Mouse (Mus musculus): ENCODE results near the gene Hip1.
A peak's percentile ranks its signal among the peaks of the same experiment; 100 is the strongest.

Gene Hip1

DNA sequence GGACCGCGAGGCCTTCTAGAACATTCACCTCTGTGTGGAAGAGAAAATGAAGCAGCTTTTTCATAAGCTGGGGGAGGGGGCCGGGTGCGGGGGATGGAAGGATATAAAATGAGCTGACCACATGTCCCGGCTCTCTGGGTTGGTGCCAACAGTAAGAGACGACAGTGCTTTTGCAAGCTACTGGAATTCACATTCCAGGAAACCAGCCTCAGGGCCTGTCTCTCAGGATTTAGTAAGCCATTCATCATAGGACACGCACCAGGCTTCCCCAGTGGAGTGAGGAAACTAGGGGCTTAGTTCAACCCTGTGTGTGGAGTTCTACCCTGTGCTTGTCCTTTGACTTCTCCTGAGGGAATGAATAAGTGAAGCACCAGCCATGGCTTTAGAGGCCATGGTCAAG, 102.5 kb downstream of the Hip1 start:
- no peak for DNase-seq (ENCODE audit: low read depth, low spot score)

DNA sequence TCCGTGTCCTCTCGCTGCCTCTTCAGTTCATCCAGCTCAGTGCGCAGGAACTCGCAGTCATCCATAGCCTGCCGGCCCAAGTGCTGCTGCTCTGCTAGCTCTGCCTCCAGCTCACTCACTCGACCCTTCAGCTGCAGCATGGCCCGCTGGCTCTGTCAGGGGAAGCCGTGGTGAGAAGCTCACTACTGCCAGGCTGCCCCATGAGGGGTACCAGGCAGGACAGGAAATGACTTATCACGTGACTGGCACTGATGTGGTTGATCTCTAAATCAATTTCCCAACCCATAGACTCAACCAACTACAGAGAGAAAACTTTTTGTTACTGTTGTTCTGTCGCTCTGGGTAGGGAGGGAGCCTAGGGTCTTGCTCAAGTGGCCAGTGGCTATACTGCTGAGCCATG, 109.9 kb downstream of the Hip1 start:
- no peak for DNase-seq (ENCODE audit: low read depth, low spot score)

DNA sequence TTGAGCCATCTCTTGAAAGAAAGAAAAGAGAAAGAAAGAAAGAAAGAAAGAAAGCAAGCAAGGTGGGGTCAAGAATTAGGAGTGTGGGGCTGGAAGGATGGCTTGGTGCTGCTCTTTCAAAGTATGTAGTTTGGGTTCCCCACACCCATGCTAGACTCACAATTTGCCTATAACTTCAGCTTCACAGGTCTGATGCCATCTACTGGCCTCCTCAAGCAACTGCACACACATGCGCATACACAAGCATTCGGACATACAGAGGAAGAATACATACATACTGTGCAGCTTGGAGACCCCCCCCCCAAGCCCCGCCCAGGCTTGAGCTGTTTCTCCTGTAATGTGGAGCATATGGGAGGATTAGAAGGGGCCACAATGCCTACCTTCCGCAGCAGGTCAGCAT, 111.1 kb downstream of the Hip1 start:
- no peak for DNase-seq (ENCODE audit: low read depth, low spot score)

DNA sequence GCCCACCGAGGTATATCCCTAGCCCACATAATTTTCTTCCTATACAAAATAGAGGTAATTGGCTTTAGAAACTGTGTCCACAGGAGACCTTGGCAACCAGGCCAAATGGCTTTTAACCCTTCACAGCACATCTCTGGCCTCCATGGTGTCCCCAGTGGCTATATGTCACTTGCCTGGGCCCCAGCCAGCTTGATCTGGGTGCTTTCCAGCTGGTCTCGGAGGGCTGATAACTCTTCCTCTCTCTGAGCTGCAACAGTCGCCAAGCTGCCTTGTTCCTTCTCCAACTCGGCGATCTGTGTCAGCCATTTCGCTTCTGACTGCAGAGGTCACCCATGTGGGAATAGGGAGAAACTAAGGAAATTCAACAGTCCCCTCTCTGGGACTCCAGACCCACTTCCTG, 113.8 kb downstream of the Hip1 start:
- no peak for DNase-seq (ENCODE audit: low read depth, low spot score)

DNA sequence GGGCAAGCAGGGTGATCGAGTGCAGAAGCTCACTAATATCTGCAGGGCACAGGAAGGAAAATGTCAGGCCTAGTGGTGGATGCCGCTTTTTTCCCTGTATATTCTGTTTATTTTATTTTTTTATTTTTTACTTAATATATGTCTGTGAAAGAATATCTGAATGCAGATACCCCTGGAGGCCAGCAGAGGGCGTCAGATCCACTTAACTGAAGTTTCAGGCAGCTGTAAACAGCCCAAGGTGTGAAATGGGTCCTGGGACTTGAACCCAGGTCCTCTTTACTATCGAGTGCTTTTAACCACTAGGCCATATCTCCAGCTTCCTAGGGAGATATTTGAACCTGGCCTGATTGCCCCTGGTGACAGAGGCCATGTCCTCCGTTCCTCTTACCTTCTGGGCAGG, 116.1 kb downstream of the Hip1 start:
- no peak for DNase-seq (ENCODE audit: low read depth, low spot score)

DNA sequence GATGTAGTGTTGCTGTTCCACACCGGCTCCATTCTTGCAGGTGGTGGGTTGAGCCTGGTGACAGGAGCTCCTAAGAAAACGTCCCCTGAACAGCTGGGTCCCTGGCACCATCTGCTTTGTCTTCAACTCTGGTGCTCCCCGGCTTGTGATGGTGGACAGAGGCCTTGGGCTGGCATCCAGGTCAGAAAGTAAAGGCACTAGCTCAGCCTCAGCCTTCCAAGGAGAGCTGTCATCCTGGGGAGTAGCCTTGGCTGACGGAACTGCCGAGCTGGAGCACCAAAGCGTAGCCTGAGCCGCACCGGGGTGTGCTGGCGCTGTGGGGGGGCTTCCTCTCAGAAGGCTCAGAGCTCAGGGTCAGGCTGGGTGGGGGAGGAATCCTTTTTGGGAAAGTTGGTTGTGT, 134.7 kb downstream of the Hip1 start:
- DNase-seq (ENCODE audit: low read depth, low spot score): no peak

DNA sequence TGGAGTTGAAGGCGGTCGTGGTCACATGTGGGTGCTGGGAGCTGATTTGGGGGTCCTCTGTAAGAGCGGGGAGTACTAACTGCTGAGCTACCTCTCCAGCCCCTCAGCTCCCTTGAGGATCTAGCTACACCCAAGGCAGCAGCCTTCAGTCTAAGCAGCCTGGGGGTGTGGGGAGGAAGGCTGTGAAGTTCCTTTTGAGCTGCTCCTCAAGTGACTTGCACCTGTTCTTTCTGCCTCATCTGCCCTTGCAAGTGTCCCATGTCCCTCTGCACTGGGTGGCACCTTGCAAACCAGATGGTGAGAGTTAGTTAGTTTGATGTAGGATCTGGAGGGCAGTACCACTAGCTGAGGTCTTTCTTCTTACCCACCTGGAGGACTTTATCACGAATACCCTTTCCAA, 136.8 kb downstream of the Hip1 start:
- DNase-seq (ENCODE audit: low read depth, low spot score): no peak

DNA sequence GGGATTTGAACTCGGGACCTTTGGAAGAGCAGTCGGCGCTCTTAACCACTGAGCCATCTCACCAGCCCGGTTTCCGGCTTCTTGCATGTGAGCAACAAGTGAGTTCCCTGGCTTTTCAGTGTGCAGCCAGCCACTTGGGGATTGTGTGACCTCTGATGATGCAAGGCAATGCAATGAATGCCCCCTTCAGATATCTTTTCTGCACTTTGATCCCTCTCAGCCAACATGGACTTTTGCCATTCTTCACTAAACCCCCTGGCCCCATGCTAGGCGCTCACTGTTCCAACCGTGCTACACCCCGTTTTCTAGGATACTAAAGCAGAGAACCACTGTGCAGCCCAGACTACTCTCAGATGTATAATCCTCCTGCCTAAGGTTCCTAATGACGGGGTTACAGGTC, 139.5 kb downstream of the Hip1 start:
- no peak for DNase-seq (ENCODE audit: low read depth, low spot score)

DNA sequence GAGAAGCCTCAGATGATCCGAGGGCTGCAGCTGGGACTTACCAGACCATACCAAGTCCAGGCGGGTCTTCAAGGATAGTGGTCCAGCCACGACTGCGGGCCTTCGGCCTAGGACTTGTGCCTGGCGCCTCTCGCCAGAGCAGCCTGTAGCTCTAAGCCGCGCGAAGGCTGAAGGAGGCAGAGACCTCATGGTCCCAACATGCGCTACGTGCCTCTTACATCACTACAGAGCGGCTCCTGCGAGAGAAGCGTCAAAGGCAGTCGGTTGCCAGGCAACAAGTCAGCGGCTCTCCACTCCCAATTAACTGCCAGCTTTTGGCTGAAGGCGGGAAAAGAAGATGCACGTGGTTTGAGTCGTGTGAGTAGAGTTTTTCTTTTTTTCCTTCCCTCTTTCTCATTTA, 140.3 kb downstream of the Hip1 start:
- DNase-seq (ENCODE audit: low read depth, low spot score): no peak

DNA sequence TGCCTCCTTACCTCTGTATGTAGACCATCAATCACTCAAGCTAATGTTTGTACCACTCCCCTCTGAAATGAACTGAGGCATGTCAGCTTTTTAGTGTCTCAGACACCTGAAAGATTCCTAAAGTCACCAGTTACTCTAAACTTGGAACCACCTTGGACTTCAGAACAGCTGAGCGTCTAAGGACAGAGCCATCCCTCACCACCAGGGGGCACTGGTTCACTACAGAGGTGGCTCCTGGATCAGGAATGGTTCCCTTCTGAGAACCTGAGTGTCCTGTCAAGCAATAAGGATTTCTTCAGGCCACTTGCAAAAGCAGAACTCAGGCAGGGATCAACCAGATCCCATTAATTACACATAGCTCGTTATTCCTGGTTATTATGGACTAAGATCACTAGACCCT, 144.7 kb downstream of the Hip1 start:
- DNase-seq (ENCODE audit: low read depth, low spot score): peak; percentile 54

DNA sequence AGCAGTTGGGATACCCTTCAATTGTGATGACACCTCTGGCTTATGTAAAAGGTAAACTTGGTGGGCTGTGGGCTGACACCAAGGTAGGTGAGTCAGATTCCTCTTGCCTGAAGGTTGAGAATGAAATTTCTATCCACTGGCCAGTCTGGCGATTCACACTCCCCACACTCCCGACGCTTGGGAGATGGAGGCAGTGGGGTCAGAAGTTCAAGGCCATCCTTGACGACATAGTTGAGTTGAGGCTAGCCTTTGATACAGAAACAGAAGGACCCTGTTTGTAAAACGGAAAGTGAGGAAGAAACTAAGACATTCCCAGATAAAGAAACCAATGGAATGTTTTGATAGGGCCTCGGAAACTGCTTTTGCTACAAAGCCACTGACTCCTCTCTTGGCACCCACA, 145.5 kb downstream of the Hip1 start:
- DNase-seq (ENCODE audit: low read depth, low spot score): no peak

DNA sequence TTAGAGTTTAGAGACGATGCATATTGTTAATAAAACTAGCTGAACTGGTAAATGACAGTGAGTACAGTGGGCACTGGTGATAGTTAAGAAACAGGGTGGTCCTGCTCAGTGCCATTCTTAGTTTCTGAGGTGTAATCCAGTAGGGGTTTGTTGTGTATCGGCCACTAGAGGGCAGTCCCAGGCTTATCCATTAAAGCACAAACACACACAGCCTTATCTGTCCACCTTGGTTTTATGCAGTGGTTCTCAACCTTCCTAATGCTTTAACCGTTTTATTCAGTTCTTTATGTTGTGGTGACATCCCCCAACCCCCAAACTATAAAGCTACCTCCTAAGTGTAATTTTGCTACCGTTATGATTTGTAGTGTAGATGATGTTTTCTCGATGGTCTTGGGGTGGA, 149.1 kb downstream of the Hip1 start:
- DNase-seq (ENCODE audit: low read depth, low spot score): peak; percentile 47

DNA sequence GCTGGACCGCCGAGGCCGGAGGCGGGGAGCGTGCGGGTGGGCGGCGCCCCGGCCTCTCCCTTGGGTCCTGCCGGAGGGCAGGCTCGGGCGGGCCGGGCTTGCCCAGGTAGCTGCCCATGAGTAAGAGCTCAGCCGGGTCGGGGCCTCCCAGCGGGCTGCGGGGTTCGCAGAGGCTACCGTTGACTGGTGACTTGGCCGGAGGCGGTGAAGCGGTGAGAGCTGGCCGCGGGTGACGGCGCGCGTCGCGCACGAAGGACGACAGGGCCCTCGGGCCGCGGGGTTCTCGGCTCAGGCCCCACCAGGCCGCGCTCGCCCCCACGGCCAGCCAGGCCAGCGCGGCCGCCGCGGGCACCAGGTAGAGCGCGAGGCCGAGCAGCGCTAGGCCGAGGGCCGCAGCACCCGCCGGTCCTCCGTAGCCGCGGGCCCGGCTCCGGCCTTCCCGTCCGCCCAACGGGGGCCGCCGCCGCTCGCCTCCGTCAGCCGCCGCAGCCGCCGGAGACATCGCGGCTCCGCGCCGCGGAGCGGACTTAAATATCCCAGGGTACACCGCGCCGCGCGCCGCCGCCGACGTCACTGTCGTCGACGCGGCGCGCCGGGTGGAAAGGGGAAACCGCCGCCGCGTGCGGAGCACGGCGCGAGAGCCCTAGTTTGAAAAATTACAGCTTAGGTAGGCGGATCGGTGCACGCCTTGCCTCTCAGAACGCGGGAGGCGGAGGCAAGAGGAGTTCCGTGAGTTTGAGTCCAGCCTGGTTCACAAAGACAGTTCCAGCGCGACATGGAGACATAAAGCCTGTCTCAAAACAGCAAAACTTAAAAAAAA, 150.7 kb downstream of the Hip1 start, which contains the start of gene Pom121:
TSS of gene Pom121 (minus strand) at position 543 of the 820 bp plus-strand sequence.
- DNase-seq (ENCODE audit: low read depth, low spot score): peak; percentile 77

DNA sequence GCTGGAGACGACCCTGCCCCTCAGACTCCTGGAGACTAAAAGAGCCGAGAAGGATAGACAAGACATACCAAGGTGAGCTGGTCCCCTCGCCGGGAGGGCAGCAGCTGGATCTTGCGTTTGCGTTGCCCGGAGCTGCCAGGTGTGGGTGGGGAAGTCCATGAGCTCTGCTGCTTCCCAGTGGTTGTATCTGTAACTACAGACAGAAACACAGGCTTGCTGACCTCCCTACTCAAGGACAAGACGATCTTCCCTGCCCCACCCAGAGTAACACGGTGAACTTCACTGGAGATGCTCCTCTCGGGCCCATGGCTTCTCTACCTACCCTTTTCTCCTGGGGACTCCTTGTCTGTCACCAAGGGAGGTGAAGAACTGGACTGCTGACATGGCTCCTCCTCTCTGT, 161.1 kb downstream of the Hip1 start:
- no peak for DNase-seq (ENCODE audit: low read depth, low spot score)

DNA sequence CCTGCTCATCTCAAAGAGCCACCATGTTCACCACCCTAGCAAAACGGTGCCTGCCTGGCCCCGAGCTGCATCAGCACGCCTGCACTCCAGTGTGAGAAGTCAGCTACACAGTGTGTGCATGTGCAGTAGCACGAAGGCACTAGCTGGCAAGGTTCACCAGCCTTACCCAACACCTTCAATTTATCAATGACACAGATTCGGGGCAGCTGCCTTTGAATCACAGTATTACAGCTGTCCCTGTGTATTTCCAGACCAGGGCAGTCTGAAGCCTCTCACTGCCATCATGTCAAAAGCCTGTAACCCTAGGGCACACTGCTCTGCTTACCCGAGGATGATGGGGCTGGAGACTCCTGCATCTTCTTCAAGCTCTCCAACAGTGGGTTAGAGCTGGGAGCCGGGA, 162.2 kb downstream of the Hip1 start:
- DNase-seq (ENCODE audit: low read depth, low spot score): no peak

DNA sequence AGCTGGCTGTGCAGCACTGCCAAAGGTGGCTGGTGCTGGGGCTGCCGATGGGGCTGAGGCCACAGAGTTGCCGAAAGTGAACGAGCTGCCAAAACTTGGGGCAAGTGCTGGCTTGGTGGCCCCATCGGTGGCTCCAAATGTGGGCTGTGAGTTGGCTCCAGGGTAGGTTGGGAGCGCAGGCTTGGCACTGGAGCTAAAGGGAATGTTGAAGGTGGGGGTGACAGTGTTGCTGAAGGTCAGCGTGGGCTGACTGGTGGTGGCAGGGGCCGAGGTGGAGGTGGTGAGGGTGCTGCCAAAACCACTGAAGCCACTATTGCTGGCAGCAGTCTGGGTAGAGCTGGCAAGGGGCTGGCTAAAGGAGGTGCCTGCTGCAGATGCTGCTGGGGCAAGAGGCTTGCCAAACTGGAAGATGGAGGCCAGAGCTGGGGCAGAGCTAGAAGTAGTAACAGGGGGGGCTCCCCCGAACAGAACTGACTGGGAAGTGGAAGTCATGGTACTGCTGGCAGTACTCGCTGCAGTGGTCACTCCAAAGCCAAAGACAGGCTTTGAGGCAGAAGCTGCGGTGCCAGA, 163.5 kb downstream of the Hip1 start:
- DNase-seq (ENCODE audit: low read depth, low spot score): no peak

DNA sequence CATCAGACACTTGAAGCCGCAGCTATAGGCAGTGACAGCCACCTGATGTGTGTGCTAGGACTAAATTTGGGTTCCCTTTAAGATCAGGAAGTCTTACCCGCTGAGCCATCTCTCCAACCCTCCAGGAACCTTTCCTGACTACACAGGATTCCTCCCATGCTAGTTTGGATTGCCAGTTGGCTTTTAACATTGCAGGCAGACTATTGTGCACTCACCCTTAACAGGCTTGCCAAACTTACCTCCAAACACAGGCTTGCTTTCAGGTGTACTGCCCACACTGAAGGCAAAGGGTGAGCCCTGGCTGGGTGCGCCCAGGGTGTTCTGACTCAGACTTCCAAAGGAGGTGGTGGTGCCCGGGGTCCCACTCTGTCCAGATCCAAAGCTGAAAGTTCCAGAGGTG, 164.2 kb downstream of the Hip1 start:
- no peak for DNase-seq (ENCODE audit: low read depth, low spot score)

DNA sequence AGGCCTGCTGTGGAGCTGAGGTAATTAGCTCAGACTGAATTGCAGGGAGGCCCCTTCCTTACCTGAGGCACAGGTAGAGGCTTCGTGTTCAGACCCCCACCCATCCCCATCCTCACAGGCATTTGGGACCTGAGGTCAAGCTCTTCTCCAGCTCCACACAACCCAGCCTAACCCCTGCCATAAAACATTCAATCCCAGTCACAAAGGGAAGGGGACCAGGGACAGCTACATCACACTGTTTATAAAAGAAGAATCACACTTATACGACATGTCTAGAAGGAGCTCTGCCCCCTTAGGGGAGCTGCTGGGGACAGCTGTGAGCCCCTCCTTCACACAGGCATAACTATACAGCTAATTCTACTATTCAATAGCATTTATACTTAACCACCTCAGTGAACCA, 168.6 kb downstream of the Hip1 start:
- no peak for DNase-seq (ENCODE audit: low read depth, low spot score)

DNA sequence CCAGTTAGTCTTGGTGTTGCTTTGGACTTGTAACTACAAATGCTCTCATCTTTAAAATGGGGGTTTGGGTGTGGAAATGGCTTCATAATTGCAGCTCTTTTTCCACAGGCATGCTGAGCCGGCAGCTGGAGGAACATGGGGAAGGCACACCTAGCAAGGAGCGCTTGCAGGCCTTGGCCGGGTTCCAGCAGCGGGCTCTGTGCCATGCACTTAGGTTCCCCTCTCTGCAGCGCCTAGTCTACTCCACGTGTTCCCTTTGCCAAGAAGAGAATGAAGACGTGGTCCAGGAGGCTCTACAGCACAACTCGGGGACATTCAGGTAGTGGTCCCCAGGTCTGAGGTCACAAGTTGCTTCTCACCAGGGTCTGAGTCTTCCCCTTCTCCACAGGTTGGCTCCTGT, 169.8 kb downstream of the Hip1 start:
- no peak for DNase-seq (ENCODE audit: low read depth, low spot score)

DNA sequence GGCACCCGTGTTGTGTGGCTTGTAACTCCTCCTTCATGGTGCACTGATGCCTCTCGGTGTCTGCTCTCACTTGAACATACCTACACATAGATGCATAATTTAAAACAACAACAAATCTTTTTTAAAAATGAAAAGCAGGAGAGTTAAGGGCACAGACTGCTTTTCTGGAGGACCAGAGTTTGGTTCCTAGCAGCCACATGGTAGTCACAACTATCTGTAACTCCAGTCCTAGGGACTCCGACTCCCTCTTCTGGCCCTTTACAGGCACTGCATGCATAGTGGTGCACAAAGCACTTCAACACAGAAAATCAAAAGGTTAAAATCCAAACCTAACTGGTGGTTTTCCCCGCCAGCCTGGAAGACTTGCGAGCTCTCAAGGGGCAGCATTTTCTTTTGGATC, 171.3 kb downstream of the Hip1 start:
- no peak for DNase-seq (ENCODE audit: low read depth, low spot score)

DNA sequence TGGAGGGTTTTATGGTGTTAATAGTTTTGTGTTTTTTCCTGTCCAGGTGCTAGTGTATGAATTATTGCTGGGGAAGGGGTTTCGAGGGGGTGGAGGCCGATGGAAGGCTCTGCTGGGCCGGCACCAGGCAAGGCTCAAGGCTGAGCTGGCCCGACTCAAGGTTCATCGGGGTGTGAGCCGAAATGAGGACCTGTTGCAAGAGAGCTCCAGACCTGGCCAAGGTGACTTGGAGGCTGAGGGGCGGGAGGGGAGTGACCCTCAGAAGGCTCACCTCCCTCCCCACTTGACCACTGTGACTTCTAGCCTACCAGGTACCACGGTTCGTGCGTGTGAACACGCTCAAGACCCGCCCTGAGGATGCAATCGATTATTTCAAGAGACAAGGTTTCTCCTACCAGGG, 173.7 kb downstream of the Hip1 start:
- DNase-seq (ENCODE audit: low read depth, low spot score): no peak

DNA sequence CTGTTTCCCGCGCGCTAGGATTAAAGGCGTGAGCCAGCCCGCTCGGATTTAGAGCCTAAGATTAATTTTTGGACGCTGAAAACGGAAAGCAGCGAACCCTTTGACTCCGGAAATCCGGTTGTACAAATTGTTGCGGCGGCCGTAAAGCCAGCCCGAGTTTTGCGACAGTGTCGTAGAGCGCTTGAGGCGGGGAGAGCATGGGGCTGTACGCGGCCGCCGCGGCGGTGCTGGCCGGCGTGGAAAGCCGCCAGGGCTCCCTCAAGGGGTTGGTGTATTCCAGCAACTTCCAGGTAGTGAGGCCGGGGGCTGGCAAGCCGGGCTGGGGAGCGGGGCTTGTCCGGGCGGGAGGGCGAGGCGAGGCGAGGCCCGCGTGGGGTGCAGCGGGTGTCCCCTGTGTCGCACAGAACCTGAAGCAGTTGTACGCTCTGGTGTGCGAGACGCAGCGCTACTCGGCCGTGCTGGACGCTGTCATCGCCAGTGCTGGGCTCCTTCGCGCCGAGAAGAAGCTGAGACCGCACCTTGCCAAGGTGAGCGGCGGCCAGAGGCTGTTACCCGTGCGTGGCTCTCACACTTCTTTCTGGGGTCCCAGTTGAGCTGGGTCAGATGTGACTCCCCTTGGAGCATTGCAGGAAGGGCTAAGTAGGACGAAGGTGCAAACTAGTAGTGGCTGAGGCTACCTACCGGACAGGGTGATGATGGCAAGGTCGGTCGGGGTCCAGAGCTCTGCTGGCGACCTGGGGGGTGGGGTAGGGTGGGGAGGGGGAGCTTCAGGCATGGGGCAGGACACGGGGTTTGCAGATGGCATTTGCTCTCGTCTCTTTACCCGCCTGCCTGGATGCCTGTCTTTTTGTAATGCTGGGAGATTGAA, 174.9 kb downstream of the Hip1 start, which contains the start of gene Nsun5:
TSS of gene Nsun5 (plus strand) at position 167 of the 868 bp plus-strand sequence.
- peak; percentile 91 for DNase-seq (ENCODE audit: low read depth, low spot score)
